Mouse (Mus musculus): ENCODE measurements around the gene Pink1.

DNA sequence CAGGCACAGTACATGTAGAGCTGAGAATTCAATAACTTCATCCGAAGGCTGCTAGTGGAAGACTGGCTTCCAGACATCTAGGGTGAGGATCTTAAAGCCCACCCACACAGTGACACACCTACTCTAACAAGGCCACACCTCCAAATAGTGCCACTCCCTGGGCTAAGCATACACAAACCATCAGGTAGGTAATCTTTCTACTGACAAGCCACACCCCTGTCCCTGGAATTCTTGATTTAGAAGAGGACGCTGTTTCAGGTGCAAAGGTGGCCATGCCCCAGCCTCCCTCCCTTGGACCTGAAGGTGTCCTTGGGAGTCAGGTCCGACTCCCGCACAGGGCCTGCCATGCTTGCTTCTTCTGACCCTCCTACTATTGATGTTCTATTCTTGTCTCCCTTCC lies 7.0 kb upstream of the Pink1 start:
- TF ChIP-seq POLR2A (IDR thresholded peaks at IDR 0.05; ENCODE audit: borderline replicate concordance, control insufficient read depth, low read depth, low read length), result no peak
- no peak for TF ChIP-seq CTCF (IDR thresholded peaks at IDR 0.05; ENCODE audit: control insufficient read depth, insufficient read depth, low read length)

Data from bone marrow, adult 2 months (tissue).